Mouse (Mus musculus): ENCODE data around the gene Tenm4.
A peak's percentile ranks its signal among the peaks of the same experiment; 100 is the strongest.

Gene Tenm4

DNA sequence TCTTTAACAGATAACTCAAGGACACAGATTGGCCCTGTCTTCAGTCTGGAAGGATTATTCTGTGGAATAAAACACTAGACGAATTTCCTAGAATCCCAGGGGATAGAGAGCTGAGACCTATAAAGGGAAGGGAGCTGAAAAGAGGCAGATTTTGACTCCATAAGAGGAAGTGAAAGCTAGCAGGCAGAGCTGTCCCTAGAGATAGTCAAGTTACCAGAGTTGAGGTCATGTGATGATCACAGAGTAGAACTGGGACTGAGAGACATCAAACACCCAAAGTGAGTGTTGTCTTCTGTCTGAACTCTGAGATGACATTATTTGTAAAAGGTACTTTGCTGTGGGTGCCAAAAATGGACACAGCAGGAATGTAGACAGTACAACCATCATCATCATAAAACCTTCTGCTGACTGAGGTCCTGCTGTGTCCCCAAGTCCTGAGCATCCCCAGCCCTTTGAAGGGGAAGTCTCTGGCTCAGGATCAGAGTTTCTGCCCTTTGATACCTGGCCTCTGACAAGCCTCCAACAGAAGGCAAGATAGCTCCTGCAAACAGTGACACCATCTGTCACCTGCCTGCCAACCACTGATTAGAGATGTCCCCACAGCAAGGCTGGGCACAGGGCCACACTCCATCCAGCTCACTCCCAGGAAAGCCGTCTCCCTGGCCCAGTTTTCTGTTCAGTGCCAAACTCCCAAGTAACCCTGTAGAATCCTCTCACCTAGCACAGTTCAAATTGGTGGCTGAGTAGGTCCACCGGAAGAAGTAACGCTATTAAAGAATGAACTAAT lies 368.4 kb downstream of the Tenm4 start:
- DNase-seq = no peak

- DNase-seq = no peak
Observed at GRCm38 (mm10) chr7:96540458-96541096, 369.5 kb downstream of the Tenm4 start.

GRCm38 (mm10) chr7:96545979-96546378 lies 374.9 kb downstream of the Tenm4 start:
- no peak for DNase-seq

GRCm38 (mm10) chr7:96551809-96552208 lies 380.8 kb downstream of the Tenm4 start:
- no peak for DNase-seq

- no peak for DNase-seq
Observed at GRCm38 (mm10) chr7:96552292-96552860, 381.3 kb downstream of the Tenm4 start.

DNA sequence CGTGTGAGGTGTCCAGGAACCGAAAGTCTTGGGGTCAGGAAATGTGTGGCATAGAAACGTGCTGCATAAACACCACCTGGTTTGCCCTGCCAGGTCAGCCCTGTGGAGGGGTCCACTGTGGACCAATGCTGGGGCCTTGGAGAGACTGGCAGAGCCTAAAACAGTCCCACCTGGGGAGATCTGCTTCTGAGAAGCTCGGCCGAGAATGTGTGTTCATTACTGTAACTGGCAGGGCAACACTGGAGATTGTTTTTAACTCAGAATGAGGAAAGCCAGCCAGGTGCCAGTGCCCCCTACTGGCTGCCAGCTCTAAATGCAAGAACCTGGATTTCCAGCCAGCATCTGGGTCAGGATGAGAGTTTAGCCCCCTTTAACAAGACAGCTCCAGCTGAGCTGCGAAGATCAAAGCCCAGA lies 383.2 kb downstream of the Tenm4 start:
- no peak for DNase-seq

- no peak for DNase-seq
Observed at GRCm38 (mm10) chr7:96555294-96555693, 384.2 kb downstream of the Tenm4 start.

- DNase-seq = no peak
Observed at GRCm38 (mm10) chr7:96556756-96557155, 385.7 kb downstream of the Tenm4 start.

DNA sequence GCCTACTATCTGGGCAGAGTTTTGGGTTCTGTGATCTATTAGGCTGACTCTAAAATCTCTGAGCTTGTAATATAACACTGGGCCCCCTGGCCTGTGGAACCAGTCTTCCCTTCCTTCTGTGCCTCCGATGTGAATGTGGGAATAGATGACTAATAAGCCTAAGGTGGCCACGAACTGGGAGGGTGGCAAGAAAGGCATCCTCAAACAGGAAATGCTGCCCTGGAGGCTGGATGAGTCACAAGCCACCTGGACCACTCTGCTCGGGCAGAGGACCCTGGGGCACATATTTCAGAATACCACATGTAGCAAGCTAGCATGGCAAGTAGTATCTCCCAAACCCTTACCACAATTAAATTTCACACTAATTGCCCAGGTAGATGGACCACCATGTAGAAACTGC lies 391.8 kb downstream of the Tenm4 start:
- no peak for DNase-seq

DNA sequence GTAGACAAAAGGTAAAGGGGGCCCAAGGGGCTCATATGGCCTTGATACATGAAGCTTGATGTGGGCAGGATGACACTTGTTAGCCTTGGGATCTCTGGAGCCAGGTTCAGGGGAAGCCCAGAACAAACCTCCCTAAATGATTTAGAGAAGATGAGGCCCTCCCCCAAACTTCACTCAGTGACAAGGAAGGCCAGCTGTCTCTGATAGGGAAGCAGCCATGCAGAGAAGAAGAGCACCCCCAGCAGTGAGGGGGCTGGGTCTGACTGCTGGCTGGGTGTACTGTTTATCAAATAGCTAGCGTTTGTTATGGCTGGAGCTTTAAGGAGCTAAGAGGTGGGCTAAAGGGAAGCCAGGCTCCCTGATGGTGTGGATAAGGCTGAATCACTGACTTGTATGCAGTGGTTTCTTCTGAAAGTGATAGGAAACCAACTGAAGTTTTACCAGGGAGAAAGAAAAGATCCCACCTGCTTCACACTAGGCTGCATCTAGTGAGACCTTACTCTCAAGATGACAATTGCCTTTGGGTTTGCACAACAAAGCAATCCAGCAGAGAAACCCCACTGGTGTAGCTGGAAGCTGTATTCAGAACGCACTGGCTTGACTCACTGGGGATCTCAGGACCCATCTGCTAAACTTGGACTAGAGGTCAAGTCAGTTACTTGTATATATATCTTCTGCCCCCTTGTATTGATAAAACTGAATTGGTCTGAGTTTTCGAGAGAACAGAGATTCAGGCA lies 392.5 kb downstream of the Tenm4 start:
- no peak for DNase-seq

- peak; percentile 17 to 19 for DNase-seq
Observed at GRCm38 (mm10) chr7:96565806-96566205, 394.8 kb downstream of the Tenm4 start.

GRCm38 (mm10) chr7:96566260-96566659 lies 395.2 kb downstream of the Tenm4 start:
- no peak for DNase-seq

DNA sequence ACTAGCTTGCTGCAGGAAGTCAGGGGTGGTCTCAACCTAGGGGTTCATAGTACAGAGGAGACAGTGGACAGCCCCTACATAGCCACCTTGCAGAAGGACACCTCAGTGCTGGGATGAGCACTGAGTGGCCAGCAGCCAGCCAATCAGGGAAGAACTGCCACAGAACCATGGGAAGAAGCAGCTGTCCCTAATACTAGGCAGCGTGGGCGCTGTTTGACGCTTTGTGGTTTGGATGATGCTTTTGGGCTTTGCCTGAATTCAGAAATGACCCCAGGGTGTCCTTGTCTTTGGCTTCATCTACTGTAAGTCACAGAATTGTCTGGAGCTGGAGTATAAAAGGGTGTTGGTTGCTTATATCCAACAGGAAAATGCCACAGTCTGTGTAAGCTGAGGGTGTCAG lies 397.0 kb downstream of the Tenm4 start:
- DNase-seq = no peak

GRCm38 (mm10) chr7:96570965-96571364 lies 399.9 kb downstream of the Tenm4 start:
- no peak for DNase-seq

- no peak for DNase-seq
Observed at GRCm38 (mm10) chr7:96572995-96573394, 401.9 kb downstream of the Tenm4 start.

DNA sequence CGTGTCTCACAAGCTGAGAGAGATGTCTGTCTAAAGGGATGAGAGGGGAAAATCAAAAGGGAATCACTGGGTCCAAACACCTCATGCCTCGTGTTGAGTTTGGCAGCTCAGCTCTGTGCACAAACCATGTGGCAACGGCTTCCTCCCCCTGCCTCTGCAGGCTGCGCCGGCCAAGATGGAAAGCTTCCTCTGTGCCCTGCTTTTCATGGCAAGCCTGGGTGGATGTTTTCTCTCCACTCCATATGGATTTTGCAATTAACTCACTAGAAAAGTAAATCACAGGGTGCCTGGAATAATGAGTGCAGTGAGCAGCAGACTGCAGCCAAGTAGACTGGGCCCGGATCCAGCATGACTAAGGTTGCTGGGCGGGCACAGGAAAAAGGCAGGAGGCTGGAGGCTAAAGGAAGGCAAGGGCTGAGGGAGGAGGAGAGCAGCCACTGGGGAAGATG lies 404.2 kb downstream of the Tenm4 start:
- peak; percentile 68 to 77 for DNase-seq

DNA sequence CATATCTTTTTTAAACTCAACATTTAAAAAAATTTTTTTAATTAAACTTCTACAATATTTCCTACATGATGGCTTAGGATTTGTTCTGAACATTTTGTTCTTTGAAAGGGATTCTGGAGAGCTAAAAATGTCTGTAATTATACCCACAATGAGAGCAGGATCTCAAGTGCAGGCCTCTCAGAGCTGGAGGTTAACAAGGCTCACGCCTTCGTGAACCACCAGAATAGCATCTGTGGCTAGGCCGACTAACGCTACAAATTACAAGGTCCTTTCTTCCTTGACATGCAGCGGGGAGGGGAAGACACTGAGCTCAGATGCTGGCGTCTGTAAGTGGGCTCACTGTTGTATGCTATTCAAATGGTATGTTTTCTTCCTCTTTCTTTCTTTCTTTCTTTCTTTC lies 411.7 kb downstream of the Tenm4 start:
- no peak for DNase-seq

DNA sequence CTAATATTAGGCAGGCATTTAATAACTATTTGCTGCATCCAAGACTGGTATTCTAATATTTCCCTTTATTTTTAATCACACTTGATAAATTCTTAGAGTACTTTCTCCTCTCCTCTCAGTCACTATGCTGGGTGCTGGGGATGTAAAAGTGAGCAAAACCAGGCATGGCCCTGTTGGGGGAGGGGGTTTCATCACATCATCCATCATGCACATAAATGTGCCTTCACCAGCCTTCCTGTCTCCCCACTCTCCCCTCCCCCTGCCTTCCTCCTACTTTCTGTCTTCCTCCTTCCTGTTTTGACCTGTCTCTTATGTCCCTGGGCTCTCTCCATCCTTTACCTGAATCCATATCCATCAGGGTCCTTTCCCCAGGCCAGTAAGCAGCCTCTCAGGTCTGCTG lies 416.4 kb downstream of the Tenm4 start:
- no peak for DNase-seq

GRCm38 (mm10) chr7:96588567-96588966 lies 417.5 kb downstream of the Tenm4 start:
- DNase-seq = no peak

DNA sequence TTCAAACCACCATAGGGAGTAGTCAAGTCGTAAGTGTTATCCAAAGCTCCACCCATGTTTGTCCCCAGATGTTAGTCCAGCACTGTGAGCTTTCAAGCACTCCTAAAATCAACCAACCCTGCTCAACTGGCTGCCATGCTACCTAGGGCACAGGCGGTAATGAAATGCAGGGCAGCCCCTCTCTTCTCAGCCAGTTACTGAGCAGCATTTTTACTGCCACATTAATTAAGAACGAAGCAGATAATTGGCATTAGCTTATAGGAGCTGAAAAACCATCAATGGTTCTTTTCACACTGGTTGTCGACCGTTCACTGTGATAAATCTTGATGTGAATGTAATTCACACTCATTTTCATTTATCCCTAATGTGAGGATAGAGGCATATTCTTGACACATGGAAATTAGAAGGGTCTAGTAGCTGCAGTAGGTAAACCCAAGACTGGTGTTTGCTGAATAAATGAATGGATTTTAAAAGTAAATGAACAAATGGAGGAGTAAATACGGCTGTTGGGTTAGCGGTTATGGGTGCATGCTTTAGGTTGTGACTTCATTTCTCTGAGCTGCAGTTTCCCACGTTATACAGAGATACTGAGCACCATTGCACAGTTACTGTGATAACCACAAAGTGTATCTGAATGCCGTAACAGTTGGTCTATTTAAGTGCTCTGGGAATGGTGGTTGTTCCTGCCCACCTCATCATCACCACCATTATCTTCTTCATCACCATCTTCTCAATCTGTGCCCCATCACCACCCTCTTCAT lies 424.7 kb downstream of the Tenm4 start:
- no peak for DNase-seq

DNA sequence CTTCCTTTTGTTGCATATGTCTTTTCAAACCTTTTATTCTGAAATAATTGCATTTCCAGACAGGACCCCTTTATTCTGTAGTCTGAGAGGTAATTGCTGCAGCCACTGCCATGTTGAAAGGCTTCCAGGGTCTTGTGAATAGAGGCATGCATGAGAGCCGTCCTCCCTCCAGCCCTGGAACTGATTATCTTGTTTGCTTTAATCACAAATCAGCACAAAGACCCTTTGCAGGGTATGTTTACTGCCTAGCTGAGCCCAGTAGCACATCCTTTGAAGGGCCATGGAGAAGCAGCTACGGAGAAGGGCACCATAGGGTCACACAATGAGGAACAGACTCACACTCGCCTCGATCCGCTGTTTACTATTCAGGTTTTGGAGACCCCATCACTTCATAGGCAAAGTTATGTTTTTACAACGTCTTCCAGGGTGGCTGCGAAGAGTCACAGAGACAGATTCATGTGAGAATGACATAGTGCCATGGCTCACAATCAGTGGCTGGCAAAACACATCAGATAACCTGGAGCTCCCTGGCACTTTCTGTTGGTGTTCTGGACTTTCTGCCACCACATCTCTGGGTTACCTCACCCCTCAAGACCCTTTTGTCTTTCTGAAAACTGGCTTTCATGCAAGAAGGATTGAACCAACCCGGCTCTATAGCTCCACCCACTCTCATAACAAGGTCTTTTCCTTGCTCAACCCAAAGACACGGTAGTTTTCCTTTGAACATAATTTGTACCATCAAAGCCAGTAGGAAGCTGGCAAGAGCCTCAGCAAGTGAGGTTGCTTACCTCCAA lies 425.6 kb downstream of the Tenm4 start:
- DNase-seq = no peak

GRCm38 (mm10) chr7:96597871-96598270 lies 426.8 kb downstream of the Tenm4 start:
- no peak for DNase-seq

Data from lung, adult 18-20 months (tissue).